Mouse (Mus musculus): ENCODE results near the gene Etnk2.

DNA sequence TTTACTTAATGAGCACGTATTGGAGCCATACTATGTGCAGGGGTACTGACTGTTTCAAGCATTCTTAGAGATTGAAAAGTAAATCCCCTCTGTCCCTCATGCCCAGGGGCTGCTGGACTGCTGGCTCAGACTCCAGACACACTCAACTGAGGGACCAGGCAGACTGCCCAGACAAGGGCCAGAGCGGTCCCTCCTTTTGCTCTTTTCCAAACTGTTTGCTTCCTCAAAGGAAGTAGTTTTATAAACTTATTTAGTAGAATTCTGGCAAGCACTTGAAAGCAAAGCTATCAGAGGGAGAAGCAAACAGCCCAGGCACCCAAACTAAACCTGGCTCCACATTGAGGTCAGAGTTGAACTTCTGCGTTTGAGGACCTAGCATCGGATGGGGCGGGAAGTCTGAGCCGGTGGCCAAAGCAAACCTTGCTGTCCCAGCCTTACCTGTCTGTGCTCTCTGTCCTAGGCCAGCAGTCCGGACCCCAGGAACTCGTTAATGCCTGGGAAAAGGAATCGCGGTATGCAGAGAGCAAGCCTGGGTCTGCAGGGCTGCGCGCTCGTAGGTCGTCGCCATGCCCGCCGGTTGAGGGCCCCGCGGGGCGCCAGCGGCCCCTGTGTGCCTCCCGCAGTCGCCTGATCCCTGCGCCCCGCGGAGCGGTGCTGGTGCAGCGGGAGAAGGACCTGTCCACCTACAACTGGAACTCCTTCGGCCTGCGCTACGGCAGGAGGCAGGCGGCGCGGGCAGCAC is 34.3 kb upstream of the Etnk2 start:
- TF ChIP-seq POLR2A (IDR thresholded peaks at IDR 0.05; ENCODE audit: low read depth, low read length) = no peak
- no peak for TF ChIP-seq CTCF (conservative IDR thresholded peaks at IDR 0.05; ENCODE audit: insufficient read depth, insufficient read length, low read depth, low read length)

Data from kidney, adult 2 months (tissue).